Mouse (Mus musculus) liver, embryonic 11.5 days (tissue): ENCODE measurements around the gene C730034F03Rik. TPM values are rescaled to one million over a fixed set of nuclear protein-coding genes. Genes with fewer than 3 reads are reported as not detected.

ENCODE experiments used
- ATAC-seq: fragments of 200-750 bp; cut with Nextera tagmentation; replicated peaks from 2 replicates; pipeline ENCODE4 v1.8.0; 2017; ENCODE audit warnings: moderate number of reproducible peaks, mild to moderate bottlenecking, moderate TSS enrichment, moderate library complexity; ENCODE audit not compliant: low FRiP score
- DNase-seq: peaks from one replicate; pipeline ENCODE4 v3.0.0-alpha.2; 2017; ENCODE audit warnings: low spot score
- H3K27ac ChIP-seq: fragments of 300-500 bp; sonication (generic); 2 replicates; pipeline ENCODE4 v1.5.1; 2014; ENCODE audit warnings: mild to moderate bottlenecking, low read depth, low read length, control low read depth
- H3K27me3 ChIP-seq: fragments of 300-500 bp; sonication (generic); replicated peaks from 2 replicates; pipeline ENCODE4 v1.6.1; 2014; ENCODE audit warnings: low read length, mixed read lengths; ENCODE audit not compliant: control insufficient read depth, insufficient read depth
- H3K36me3 ChIP-seq: fragments of 300-500 bp; sonication (generic); 2 replicates; pipeline ENCODE4 v1.6.1; 2014; ENCODE audit warnings: mild to moderate bottlenecking, low read length, moderate library complexity, mixed read lengths; ENCODE audit not compliant: control insufficient read depth, insufficient read depth
- H3K4me1 ChIP-seq: fragments of 300-500 bp; sonication (generic); replicated peaks from 2 replicates; pipeline ENCODE4 v1.6.1; 2014; ENCODE audit warnings: low read length, mixed read lengths; ENCODE audit not compliant: control insufficient read depth, insufficient read depth
- H3K4me2 ChIP-seq: fragments of 300-500 bp; sonication (generic); 2 replicates; pipeline ENCODE4 v1.6.1; 2014; ENCODE audit warnings: mild to moderate bottlenecking, control low read depth, moderate library complexity
- H3K4me3 ChIP-seq: fragments of 300-500 bp; sonication (generic); 2 replicates; pipeline ENCODE4 v1.5.1; 2014; ENCODE audit warnings: low read depth, low read length, control low read depth
- H3K9ac ChIP-seq: fragments of 300-500 bp; sonication (generic); 2 replicates; pipeline ENCODE4 v1.6.1; 2014; ENCODE audit warnings: low read depth, low read length, control low read depth
- H3K9me3 ChIP-seq: fragments of 300-500 bp; sonication (generic); 2 replicates; pipeline ENCODE4 v1.6.1; 2016; ENCODE audit warnings: low read length, inconsistent platforms, mixed read lengths; ENCODE audit not compliant: control insufficient read depth
- WGBS: fragments of 180-500 bp; shearing (Covaris S2); extraction: QIAGEN DNeasy Blood & Tissue Kit; methylation state at CpG from one replicate; pipeline ENCODE4 v1.1.7; 2014; 5-methylcytosine and 5-hydroxymethylcytosine counted together
- polyA plus RNA-seq: library from polyadenylated mRNA; unstranded; fragments of >200 nt; fragmentation: Nextera tagmentation; extraction: Ambion mirVana; gene quantifications from 2 replicates; pipeline ENCODE4 v1.2.1, GENCODE M21; 2014

The C730034F03Rik gene
- 2.0 and 2.8 TPM in 2 replicates for polyA plus RNA-seq

- no peaks in the 10 kb centered on the region for H3K27me3 ChIP-seq
- DNase-seq (peak; percentile 91), ATAC-seq (peak; percentile 90)
- peak within 1 kb of the TSS; percentile 86 for H3K9ac ChIP-seq
- WGBS = under 1% methylated on average over 70 of the region's 70 CpGs
- H3K9me3 ChIP-seq = no peaks in the 10 kb centered on the region
- peak within 1 kb of the TSS; percentile 76 for H3K4me3 ChIP-seq
- peaks cover 11% of the 10 kb centered on the region for H3K4me1 ChIP-seq
- peak within 1 kb of the TSS; percentile 93 for H3K4me2 ChIP-seq
- peaks cover 7% of the 10 kb centered on the region; the same call in 1 of the 2 replicates for H3K36me3 ChIP-seq
- H3K27ac ChIP-seq = peak within 1 kb of the TSS; percentile 96
Measured at GRCm38 (mm10) chr15:89429352-89430221, at the start of gene C730034F03Rik, which contains the start of the genes Gm44502 and Chkb. Gene C730034F03Rik (plus strand): TSS chr15:89429589. Gene Gm44502 (minus strand): TSS chr15:89429696. Gene Chkb (minus strand): TSS chr15:89429908.

- no peaks in the 10 kb centered on the region for H3K9me3 ChIP-seq
- H3K36me3 ChIP-seq = no peaks in the 10 kb centered on the region
- DNase-seq (no peak), ATAC-seq (no peak)
- WGBS = 85% methylated on average over 7 of the region's 7 CpGs
- H3K4me2 ChIP-seq = no peak within 1 kb of the TSS
- H3K4me1 ChIP-seq = peaks cover 1% of the 10 kb centered on the region
- H3K9ac ChIP-seq = no peak within 1 kb of the TSS
- H3K4me3 ChIP-seq = no peak within 1 kb of the TSS
- no peak within 1 kb of the TSS for H3K27ac ChIP-seq
- peaks cover 7% of the 10 kb centered on the region for H3K27me3 ChIP-seq
Measured at GRCm38 (mm10) chr15:89384617-89385016, 44.8 kb upstream of the C730034F03Rik start, which contains the start of gene Klhdc7b. Gene Klhdc7b (plus strand): TSS chr15:89384917.

GRCm38 (mm10) chr15:89387127-89387526, 42.3 kb upstream of the C730034F03Rik start:
- Histone ChIP-seq H3K27ac (no peak overlapping the region), H3K27me3 (peaks cover 3% of the 10 kb centered on the region), H3K4me2 (no peak overlapping the region), H3K4me3 (no peak overlapping the region), H3K36me3 (no peaks in the 10 kb centered on the region), H3K9me3 (no peaks in the 10 kb centered on the region), H3K4me1 (no peaks in the 10 kb centered on the region), H3K9ac (no peak overlapping the region)
- no peak for DNase-seq
- 35% methylated on average over 12 of the region's 12 CpGs for WGBS
- ATAC-seq = no peak

GRCm38 (mm10) chr15:89390081-89390480, 39.3 kb upstream of the C730034F03Rik start:
- Histone ChIP-seq H3K4me1 (no peaks in the 10 kb centered on the region), H3K36me3 (no peaks in the 10 kb centered on the region), H3K4me2 (no peak overlapping the region), H3K27ac (no peak overlapping the region), H3K9me3 (no peaks in the 10 kb centered on the region), H3K9ac (no peak overlapping the region), H3K27me3 (no peaks in the 10 kb centered on the region; the same call in 1 of the 2 replicates), H3K4me3 (no peak overlapping the region)
- DNase-seq (no peak), ATAC-seq (no peak)
- WGBS = 93% methylated on average over 10 of the region's 10 CpGs

DNA sequence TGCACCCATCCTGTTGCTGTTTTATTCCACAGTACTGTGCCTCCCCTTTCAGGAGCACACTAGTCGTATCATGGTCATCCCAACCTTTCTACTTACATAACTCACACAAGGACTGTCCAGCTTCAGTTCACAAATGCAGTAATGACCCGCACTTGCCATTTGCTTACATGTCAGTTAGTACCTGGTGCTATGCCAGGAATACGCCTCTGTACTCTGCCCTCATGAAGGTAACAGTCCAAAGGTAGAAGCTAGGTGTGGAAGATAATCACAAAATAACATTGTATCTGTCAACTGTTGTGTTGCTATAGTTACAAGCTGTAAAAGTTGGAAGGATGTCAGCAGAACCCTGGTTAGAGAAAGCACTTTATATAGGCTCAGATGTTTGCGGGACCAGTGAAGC, 32.5 kb upstream of the C730034F03Rik start:
- Histone ChIP-seq H3K4me1 (no peaks in the 10 kb centered on the region), H3K9ac (no peak overlapping the region), H3K9me3 (no peaks in the 10 kb centered on the region), H3K4me2 (no peak overlapping the region), H3K27ac (no peak overlapping the region), H3K27me3 (no peaks in the 10 kb centered on the region), H3K4me3 (no peak overlapping the region), H3K36me3 (no peaks in the 10 kb centered on the region)
- DNase-seq (no peak), ATAC-seq (no peak)
- WGBS = 83% methylated on average over 4 of the region's 4 CpGs

DNA sequence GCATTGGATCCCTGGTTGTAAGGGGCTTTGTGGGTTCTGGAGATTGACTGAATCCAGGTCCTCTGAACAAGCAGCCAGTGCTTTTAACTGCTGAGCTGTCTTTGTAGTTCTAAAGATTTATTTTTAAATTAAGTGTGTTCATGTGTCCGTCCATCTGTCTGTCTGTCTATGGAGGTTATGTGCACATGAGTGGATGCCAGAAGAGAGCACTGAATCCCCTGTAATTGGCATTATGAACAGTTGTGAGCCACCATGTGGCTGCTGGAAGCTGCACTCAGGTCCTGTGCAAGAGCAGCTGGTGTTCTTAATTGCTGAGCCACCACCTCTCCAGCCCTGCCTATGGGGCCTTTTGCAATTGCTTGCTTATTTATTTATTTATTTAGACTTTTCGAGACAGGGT, 31.2 kb upstream of the C730034F03Rik start:
- no peaks in the 10 kb centered on the region for H3K9me3 ChIP-seq
- 75% methylated on average over 2 of the region's 2 CpGs for WGBS
- H3K4me1 ChIP-seq = no peaks in the 10 kb centered on the region
- H3K9ac ChIP-seq = no peak overlapping the region
- H3K27me3 ChIP-seq = no peaks in the 10 kb centered on the region
- H3K4me2 ChIP-seq = no peak overlapping the region
- ATAC-seq (no peak), DNase-seq (no peak)
- no peak overlapping the region for H3K4me3 ChIP-seq
- no peak overlapping the region for H3K27ac ChIP-seq
- H3K36me3 ChIP-seq = no peaks in the 10 kb centered on the region

GRCm38 (mm10) chr15:89399716-89400115, 29.7 kb upstream of the C730034F03Rik start:
- no peak overlapping the region for H3K9ac ChIP-seq
- H3K27ac ChIP-seq = no peak overlapping the region
- H3K4me2 ChIP-seq = no peak overlapping the region
- no peaks in the 10 kb centered on the region for H3K36me3 ChIP-seq
- no peaks in the 10 kb centered on the region for H3K27me3 ChIP-seq
- no peak for DNase-seq
- H3K9me3 ChIP-seq = no peaks in the 10 kb centered on the region
- 35% methylated on average over 1 of the region's 1 CpGs for WGBS
- H3K4me3 ChIP-seq = no peak overlapping the region
- no peaks in the 10 kb centered on the region for H3K4me1 ChIP-seq
- ATAC-seq = no peak

DNA sequence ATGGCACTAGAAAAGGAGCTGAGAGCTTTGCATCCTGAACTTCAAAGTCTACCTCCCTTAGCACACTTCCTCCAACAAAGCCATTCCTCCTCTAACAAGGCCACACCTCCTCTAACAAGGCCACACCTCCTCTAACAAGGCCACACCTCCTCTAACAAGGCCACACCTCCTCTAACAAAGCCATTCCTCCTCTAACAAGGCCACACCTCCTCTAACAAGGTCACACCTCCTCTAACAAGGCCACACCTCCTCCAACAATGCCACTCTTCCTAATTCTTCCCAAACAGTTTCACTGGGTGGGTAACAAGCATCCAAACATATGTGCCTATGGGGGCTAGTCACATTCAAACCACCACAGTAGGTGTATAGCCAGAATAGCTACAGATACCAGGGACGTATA, 26.9 kb upstream of the C730034F03Rik start:
- Histone ChIP-seq H3K36me3 (no peaks in the 10 kb centered on the region), H3K4me3 (no peak overlapping the region), H3K4me1 (no peaks in the 10 kb centered on the region), H3K9me3 (no peaks in the 10 kb centered on the region), H3K27me3 (no peaks in the 10 kb centered on the region), H3K9ac (no peak overlapping the region), H3K27ac (no peak overlapping the region), H3K4me2 (no peak overlapping the region)
- 86% methylated on average over 1 of the region's 1 CpGs for WGBS
- ATAC-seq = no peak
- DNase-seq = no peak
